ENCODE assay signal across 18 mouse cellular contexts in the genomic region with DNA sequence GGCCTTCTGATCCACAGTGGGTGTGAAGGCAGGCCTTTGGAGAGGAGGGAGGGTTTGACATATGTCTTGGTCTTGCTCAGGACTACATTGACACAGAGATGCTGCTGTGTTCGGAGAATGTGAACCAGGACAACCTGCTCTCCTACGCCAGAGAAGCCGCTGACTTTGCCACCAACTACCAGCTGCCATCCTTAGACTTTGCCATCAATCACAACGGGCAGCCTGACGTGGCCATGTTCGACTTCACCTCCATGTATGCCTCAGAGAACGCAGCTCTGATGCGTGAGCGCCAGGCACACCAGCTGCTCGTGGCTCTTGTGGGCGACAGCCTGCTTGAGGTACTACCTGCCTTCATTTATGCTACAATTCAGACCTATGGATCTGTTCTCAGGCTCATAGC.
DNase-seq lines count a peak whose midpoint lies in the region; ATAC-seq and TF ChIP-seq lines count a peak whose summit lies in the region.
"Had no signal": no experiment of that assay in that cellular context is flagged by ENCODE, and none has a peak within 500 bp of the region (broad histone marks: within the 10 kb centered on the region; RNA-seq: fewer than 3 reads in every experiment).

No protein-coding gene starts in this region.

- intact Hi-C loops in heart, postnatal 25 days (cut with DNase I): no loop called here

- peaks cover 62% of the 10 kb centered on the region for H3K36me3 ChIP-seq in heart, embryonic 11.5 days (ENCODE audit: control insufficient read depth, insufficient read depth, low read length)
- H3K36me3 ChIP-seq in heart, embryonic 15.5 days: peaks cover 73% of the 10 kb centered on the region
- H3K36me3 ChIP-seq: embryonic facial prominence, embryonic 12.5 days; forebrain, embryonic 15.5 days; G1E; hindbrain, embryonic 15.5 days had no signal

- 29% methylated on average over 11 of the region's 11 CpGs for WGBS in cerebellum, adult 2 months
- 90% methylated on average over 11 of the region's 11 CpGs for WGBS in heart, embryonic 11.5 days (ENCODE audit: insufficient replicate concordance)
- WGBS in heart, embryonic 15.5 days: 90% methylated on average over 11 of the region's 11 CpGs

- H3K9me3 ChIP-seq in heart, embryonic 11.5 days (replicated peaks; ENCODE audit: control insufficient read depth, low read length): no peaks in the 10 kb centered on the region
- H3K9me3 ChIP-seq in heart, embryonic 15.5 days (replicated peaks): no peaks in the 10 kb centered on the region
- H3K9me3 ChIP-seq: embryonic facial prominence, embryonic 12.5 days; forebrain, embryonic 15.5 days; hindbrain, embryonic 15.5 days had no signal

- no peak for DNase-seq in cerebellum, adult 2 months
- no peak for DNase-seq in cerebellum, adult 11-12 months
- no peak for DNase-seq in heart, postnatal 25 days (ENCODE audit: low spot score)
- DNase-seq in heart, postnatal 4 days: no peak
- DNase-seq in thymus, postnatal 25 days: peak; percentile 12
- no peak for DNase-seq in thymus, postnatal 10 days (ENCODE audit: low spot score in 2 of 2)
- DNase-seq: adrenal gland, adult 8-10 months; adrenal gland, postnatal 36 days; B cell, adult 2 months; gastrocnemius, postnatal 36 days; kidney, adult 2 months had no signal

- no peaks in the 10 kb centered on the region for H3K27me3 ChIP-seq in cerebellum, adult 2 months (ENCODE audit: control insufficient read depth, insufficient read depth, low read length)
- no peaks in the 10 kb centered on the region for H3K27me3 ChIP-seq in heart, embryonic 11.5 days (ENCODE audit: control insufficient read depth, insufficient read depth, low read length)
- H3K27me3 ChIP-seq in heart, embryonic 15.5 days: no peaks in the 10 kb centered on the region
- H3K27me3 ChIP-seq: embryonic facial prominence, embryonic 12.5 days; forebrain, embryonic 15.5 days; hindbrain, embryonic 15.5 days had no signal

- no peak overlapping the region for H3K4me3 ChIP-seq in cerebellum, adult 2 months (replicated peaks; ENCODE audit: insufficient read depth, low read depth, low read length)
- H3K4me3 ChIP-seq in heart, embryonic 11.5 days (ENCODE audit: low read depth, low read length): no peak overlapping the region
- H3K4me3 ChIP-seq in heart, embryonic 15.5 days: no peak overlapping the region
- H3K4me3 ChIP-seq: embryonic facial prominence, embryonic 12.5 days; forebrain, embryonic 15.5 days; hindbrain, embryonic 15.5 days had no signal

- no peak for ATAC-seq in heart, embryonic 11.5 days (replicated peaks; ENCODE audit: insufficient number of reproducible peaks, low FRiP score, low TSS enrichment)
- ATAC-seq in heart, embryonic 15.5 days (replicated peaks; ENCODE audit: insufficient number of reproducible peaks, insufficient read depth, low FRiP score, low read depth): no peak
- ATAC-seq: CD4-positive, CD25-positive, alpha-beta regulatory T cell, adult 4 months; forebrain, embryonic 15.5 days had no signal

- H3K4me1 ChIP-seq in cerebellum, adult 2 months (ENCODE audit: control insufficient read depth, insufficient read depth, low read length): peaks cover 33% of the 10 kb centered on the region
- peaks cover 39% of the 10 kb centered on the region for H3K4me1 ChIP-seq in heart, embryonic 11.5 days (ENCODE audit: control insufficient read depth, insufficient read depth, low read length)
- peaks cover 51% of the 10 kb centered on the region for H3K4me1 ChIP-seq in heart, embryonic 15.5 days (replicated peaks)
- H3K4me1 ChIP-seq: forebrain, embryonic 15.5 days had no signal

- no peak for TF ChIP-seq POLR2A in cerebellum, adult 2 months (IDR thresholded peaks at IDR 0.05; ENCODE audit: borderline replicate concordance, insufficient read depth, low read length)

- no peak for TF ChIP-seq CTCF in cerebellum, adult 2 months (IDR thresholded peaks at IDR 0.05; ENCODE audit: borderline replicate concordance, insufficient read depth, low read depth, low read length)

- H3K9ac ChIP-seq in heart, embryonic 11.5 days (ENCODE audit: low read depth, low read length): no peak overlapping the region
- H3K9ac ChIP-seq in heart, embryonic 15.5 days: no peak overlapping the region
- H3K9ac ChIP-seq: embryonic facial prominence, embryonic 12.5 days; forebrain, embryonic 15.5 days; hindbrain, embryonic 15.5 days had no signal

- H3K27ac ChIP-seq in cerebellum, adult 2 months (ENCODE audit: insufficient read depth, low read length): 0 out of 2 replicates have a peak overlapping the region, but pooled peaks have one; percentile 4
- peak overlapping the region; percentile 76 for H3K27ac ChIP-seq in heart, embryonic 11.5 days (ENCODE audit: low read depth, low read length)
- H3K27ac ChIP-seq in heart, embryonic 15.5 days: peak overlapping the region; percentile 81
- H3K27ac ChIP-seq: embryonic facial prominence, embryonic 12.5 days; forebrain, embryonic 15.5 days; hindbrain, embryonic 15.5 days had no signal

- H3K4me2 ChIP-seq in heart, embryonic 11.5 days: no peak overlapping the region
- H3K4me2 ChIP-seq in heart, embryonic 15.5 days: no peak overlapping the region
- H3K4me2 ChIP-seq: embryonic facial prominence, embryonic 12.5 days; forebrain, embryonic 15.5 days; hindbrain, embryonic 15.5 days had no signal

Comparison
In these comparisons a context has a peak if more than half of its experiments do, and no peak if none do; other contexts are left out.
1. H3K27ac ChIP-seq: peak in every context shown above with its lines; median percentile 81 in heart, embryonic 15.5 days; 76 in heart, embryonic 11.5 days; 4 in cerebellum, adult 2 months.